Mouse (Mus musculus) erythroblast, embryonic 14.5 days (primary cell): ENCODE measurements around the gene Naa20. TPM values are rescaled to one million over a fixed set of nuclear protein-coding genes. Genes with fewer than 3 reads are reported as not detected.

Experiments
- H3K27me3 ChIP-seq: 2 replicates; pipeline ENCODE4 v1.6.1; 2012; ENCODE audit warnings: inconsistent platforms; ENCODE audit not compliant: control insufficient read depth
- H3K36me3 ChIP-seq: 2 replicates; pipeline ENCODE4 v1.6.1; 2012; ENCODE audit warnings: mild to moderate bottlenecking, inconsistent platforms; ENCODE audit not compliant: control insufficient read depth
- H3K4me1 ChIP-seq: 2 replicates; pipeline ENCODE4 v1.6.1; 2012; ENCODE audit warnings: inconsistent platforms; ENCODE audit not compliant: control insufficient read depth
- H3K4me3 ChIP-seq: replicated peaks from 2 replicates; pipeline ENCODE3; 2012; ENCODE audit warnings: moderate library complexity, mild to moderate bottlenecking, inconsistent platforms
- H3K9me3 ChIP-seq: 2 replicates; pipeline ENCODE4 v1.6.1; 2012; ENCODE audit warnings: low read length, inconsistent platforms, mixed read lengths; ENCODE audit not compliant: control insufficient read depth
- GATA1 ChIP-seq: IDR thresholded peaks from 2 replicates; pipeline ENCODE4 v1.6.1; 2012; ENCODE audit warnings: low read length, inconsistent platforms, mixed read lengths
- TAL1 ChIP-seq: IDR thresholded peaks from 3 replicates; pipeline ENCODE4 v1.6.1; 2012; ENCODE audit warnings: low read length, inconsistent platforms, mixed read lengths
- polyA plus RNA-seq: library from polyadenylated mRNA; stranded (reverse); fragments of >175 nt; gene quantifications from 2 replicates; pipeline ENCODE4 v1.2.3, GENCODE M21; 2012

Gene Naa20
- polyA plus RNA-seq, 1 experiment: 3.2 TPM

DNA sequence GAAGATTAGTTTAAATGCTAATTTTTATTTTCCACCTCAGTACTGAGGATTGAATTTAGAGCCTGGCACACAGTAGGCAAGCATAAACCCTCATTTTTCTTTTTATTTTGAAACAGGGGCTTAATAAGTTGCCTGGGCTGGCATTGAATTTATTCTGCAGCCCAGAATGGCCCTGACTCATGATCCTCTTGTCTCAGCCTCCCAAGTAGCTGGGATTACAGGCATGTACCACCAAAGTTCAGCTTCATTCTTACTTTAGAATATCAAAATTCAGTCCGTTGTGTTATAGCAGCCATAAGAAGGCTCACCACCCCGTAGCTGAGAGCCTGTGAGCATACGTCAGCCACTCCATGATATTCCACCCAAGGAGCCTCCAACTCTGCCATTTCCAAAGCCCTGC, 35.7 kb upstream of the Naa20 start:
- Histone ChIP-seq H3K4me1 (no peaks in the 10 kb centered on the region), H3K36me3 (no peaks in the 10 kb centered on the region)
- no peak for TF ChIP-seq GATA1

DNA sequence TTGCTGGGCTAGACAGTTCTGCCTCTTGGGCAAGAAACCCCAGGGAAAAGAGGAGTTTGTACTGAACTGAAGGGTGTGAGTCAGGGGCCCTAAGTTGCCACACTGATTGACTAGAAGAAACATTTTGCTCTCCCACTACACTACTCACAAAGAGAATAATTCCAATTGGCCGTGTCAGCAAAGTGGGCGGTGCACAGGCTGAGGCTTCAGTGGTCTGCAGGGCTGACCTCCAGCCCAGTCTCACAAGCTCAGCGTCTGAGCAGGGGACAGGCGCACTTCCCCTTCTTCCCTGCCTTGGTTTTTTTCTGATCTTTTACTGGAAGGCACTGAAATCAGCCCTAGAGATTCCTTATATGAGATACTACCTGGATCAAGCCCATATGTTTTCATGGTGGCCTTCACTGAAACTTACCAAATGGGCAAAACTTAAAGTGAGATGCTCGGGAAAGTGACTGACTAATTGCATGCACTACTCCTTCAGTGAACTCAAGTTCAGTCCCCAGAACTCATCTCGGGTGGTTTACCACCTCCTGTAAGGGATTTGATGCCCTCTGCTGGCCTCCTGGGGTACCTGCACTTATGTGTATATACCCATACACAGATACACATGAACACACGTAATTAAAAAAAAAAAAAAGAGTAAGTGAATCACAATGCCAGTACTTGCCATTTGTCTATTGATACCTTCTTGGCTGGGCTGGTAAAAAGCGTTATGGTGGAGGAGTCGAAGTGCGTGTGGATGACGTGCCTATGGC, 35.0 kb upstream of the Naa20 start:
- Histone ChIP-seq H3K4me3 (no peak overlapping the region), H3K36me3 (no peaks in the 10 kb centered on the region), H3K9me3 (peaks cover 20% of the 10 kb centered on the region), H3K27me3 (no peaks in the 10 kb centered on the region), H3K4me1 (no peaks in the 10 kb centered on the region)
- TF ChIP-seq GATA1 (no peak), TAL1 (no peak)

More for the DNA sequence above, 35.7 kb upstream of the Naa20 start:
- no peak overlapping the region for H3K4me3 ChIP-seq
- H3K9me3 ChIP-seq: peaks cover 20% of the 10 kb centered on the region
- no peaks in the 10 kb centered on the region for H3K27me3 ChIP-seq

DNA sequence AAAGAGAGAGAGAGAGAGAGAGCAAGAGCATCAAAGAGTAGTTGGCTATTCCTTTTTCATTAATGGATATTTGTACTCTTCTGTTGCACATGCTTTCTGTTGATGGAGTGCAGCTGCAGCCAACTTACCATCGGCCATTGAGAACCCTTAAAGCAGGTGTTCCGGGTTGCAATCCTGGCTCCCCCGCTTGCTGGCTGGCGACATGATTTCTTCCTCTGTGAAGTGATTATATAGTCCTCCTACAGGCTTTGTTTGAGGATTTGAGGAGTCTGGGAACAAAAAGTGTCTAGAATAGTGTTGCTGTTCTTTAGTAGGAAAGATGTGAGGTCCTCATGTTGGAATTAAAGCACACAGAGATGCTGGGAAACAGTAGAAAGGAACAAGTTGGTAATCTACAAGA, 30.6 kb upstream of the Naa20 start:
- H3K9me3 ChIP-seq: peaks cover 20% of the 10 kb centered on the region
- no peaks in the 10 kb centered on the region for H3K4me1 ChIP-seq
- TF ChIP-seq TAL1: no peak
- no peak for TF ChIP-seq GATA1
- no peaks in the 10 kb centered on the region for H3K27me3 ChIP-seq
- H3K4me3 ChIP-seq: no peak overlapping the region
- no peaks in the 10 kb centered on the region for H3K36me3 ChIP-seq

DNA sequence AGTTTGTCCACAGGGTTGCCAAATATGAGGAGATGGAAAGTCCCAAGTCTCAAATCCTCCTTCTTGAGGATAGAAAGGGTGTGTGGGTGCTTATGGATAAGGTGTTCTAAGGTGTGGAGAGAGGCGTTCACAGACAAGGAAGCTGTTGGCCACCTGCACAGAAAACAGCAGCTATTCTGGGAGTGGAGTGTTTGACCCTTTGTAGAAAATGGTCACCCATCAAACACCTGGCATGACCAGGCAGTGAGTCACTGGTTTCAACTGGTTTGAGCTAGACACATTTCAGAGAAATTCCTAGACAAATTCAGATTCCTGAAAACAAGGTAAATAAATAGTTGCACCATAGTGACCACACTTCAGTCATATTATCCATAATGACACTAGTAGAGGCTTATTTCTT, 29.8 kb upstream of the Naa20 start:
- Histone ChIP-seq H3K4me3 (no peak overlapping the region), H3K9me3 (peaks cover 14% of the 10 kb centered on the region), H3K4me1 (no peaks in the 10 kb centered on the region), H3K36me3 (no peaks in the 10 kb centered on the region), H3K27me3 (no peaks in the 10 kb centered on the region)
- TF ChIP-seq GATA1: no peak
- TF ChIP-seq TAL1: no peak

DNA sequence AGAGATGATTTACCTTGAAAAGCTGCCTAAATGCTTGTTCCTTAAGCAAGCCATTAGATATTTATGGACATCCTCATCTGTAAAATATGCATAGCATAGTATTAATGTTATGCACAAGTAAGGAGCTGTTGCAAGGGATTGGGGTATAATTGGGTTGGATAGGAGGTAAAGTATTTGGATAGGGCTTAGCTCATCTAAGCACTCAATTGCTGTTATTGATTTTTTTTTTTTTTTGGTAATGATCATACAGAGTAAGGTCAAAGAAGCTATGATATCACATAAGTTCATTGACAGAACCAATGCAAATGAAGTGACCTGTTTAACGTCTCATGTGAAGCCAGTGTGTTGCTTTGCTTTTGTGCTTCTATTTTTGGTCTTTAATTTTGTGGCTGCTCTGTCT, 27.9 kb upstream of the Naa20 start:
- no peak for TF ChIP-seq TAL1
- TF ChIP-seq GATA1: no peak
- Histone ChIP-seq H3K4me1 (no peaks in the 10 kb centered on the region), H3K9me3 (no peaks in the 10 kb centered on the region; the same call in 1 of the 2 replicates), H3K4me3 (no peak overlapping the region), H3K36me3 (no peaks in the 10 kb centered on the region), H3K27me3 (no peaks in the 10 kb centered on the region)

DNA sequence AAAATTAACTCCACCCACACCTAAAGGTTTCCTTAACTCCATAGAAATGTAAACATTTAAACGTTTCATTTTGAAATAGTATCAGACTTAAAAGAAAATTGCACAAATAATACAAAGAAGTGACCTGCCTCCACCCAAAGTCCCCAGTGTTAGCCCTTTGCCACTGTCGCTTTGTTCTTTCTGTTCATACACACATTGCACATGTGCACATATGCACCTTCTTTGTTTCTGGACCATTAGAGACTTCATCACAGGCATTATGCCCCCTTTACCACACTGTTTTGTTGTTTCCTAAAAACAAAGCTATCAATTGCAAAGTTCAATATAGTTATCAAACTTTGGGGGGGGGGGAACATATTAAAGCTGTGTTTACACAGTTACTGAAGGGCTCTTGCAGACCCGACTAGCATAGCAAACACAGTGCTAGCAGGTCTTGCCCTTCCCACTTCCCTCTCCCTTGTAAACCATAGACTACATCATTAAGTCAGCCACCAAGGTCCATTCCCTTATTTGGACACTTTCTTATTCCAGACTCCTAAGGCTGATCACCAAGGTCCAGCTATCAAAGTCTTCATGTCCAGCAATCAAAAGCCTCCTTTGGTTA, 26.9 kb upstream of the Naa20 start:
- TF ChIP-seq GATA1: no peak
- TF ChIP-seq TAL1: no peak
- H3K27me3 ChIP-seq: no peaks in the 10 kb centered on the region
- H3K9me3 ChIP-seq: no peaks in the 10 kb centered on the region
- H3K4me1 ChIP-seq: no peaks in the 10 kb centered on the region
- no peak overlapping the region for H3K4me3 ChIP-seq
- no peaks in the 10 kb centered on the region for H3K36me3 ChIP-seq

DNA sequence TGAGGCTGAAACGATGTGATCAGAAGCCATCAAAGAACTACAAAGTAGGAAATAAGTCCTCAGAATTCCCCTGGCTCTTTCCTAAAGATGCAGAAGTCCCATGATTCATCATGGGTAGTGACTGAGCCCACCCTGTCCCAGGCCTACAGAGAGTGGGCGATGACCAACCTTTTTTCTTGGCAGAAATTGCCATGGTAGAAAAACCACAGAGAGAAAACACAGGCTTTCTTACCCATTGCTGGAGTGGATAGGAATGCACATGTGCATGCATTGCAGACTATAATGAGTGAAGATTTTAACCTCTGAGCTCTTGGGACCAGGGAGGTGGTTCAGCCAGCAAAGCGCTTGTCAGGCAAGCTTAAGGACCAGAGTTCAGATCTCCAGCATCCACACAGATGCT, 24.7 kb upstream of the Naa20 start:
- no peaks in the 10 kb centered on the region for H3K4me1 ChIP-seq

DNA sequence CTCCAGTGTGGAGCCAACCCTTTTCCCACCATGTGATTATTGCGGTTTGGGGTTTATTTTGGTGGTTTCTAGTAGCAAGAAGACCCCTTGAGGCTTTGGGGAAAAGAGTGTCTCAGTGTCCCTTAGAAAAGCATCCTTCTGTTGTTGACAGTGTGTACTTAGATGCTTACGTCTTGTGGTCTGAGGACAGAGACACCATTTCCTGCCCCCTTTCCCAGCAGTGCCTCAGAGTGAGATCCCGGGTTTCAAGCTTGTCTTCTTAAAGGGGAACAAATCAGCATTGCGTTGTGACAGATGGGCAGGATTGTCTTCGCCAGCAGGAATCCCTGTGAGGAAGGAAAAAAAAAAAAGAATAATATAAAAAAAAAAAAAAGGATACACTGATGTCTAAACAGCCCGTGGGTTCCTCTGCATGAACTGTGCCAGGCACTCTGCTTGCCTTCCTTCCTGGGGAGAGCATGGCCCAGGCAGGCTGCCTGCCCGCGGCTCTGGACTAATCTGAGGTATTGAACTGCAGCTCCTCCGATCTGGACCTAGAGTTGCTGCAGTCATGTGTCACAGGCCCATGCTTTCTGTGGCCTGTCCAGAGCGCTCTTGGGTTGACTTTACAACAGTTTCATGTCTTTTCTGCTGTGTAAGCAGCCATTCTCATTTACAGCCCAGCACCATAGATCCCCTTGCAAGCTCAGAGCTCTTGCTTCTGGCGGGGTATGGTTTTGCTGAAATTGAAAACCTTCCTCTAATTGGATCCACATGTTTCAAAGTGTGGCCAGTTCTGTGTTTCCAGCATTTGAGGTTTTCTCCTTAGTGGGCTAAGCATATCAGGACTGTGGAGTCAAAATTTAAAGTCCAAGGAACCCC, 20.8 kb upstream of the Naa20 start:
- no peaks in the 10 kb centered on the region for H3K27me3 ChIP-seq
- TF ChIP-seq GATA1 (no peak), TAL1 (no peak)
- H3K4me1 ChIP-seq: no peaks in the 10 kb centered on the region

More for the DNA sequence above, 24.7 kb upstream of the Naa20 start:
- H3K9me3 ChIP-seq: no peaks in the 10 kb centered on the region
- no peaks in the 10 kb centered on the region for H3K36me3 ChIP-seq
- no peak overlapping the region for H3K4me3 ChIP-seq
- TF ChIP-seq GATA1 (no peak), TAL1 (no peak)
- H3K27me3 ChIP-seq: no peaks in the 10 kb centered on the region

DNA sequence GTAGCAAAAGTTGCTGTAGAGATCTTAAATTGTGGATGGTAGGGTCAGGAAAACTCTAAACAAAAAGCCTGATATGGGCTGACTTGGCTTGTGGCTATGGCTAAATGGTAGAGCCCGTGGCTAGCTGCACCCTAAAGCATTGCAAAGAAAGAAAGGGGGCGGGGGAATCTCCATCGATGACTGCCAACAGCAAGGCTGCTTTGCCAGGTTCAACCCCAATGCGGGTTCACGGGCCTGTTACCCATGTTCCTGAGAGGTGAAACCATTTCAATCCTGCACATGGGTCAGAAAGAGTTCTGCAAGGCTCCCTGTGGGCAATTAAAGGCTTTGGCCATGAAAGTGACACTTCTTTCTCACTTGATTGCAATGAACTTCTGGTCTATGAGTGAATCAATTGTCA, 20.0 kb upstream of the Naa20 start:
- H3K4me1 ChIP-seq: no peaks in the 10 kb centered on the region
- TF ChIP-seq TAL1 (no peak), GATA1 (no peak)
- no peak overlapping the region for H3K4me3 ChIP-seq
- no peaks in the 10 kb centered on the region for H3K9me3 ChIP-seq
- no peaks in the 10 kb centered on the region for H3K36me3 ChIP-seq
- no peaks in the 10 kb centered on the region for H3K27me3 ChIP-seq

More for the DNA sequence above, 20.8 kb upstream of the Naa20 start:
- Histone ChIP-seq H3K36me3 (no peaks in the 10 kb centered on the region), H3K4me3 (no peak overlapping the region), H3K9me3 (no peaks in the 10 kb centered on the region)
